Mouse (Mus musculus) layer of hippocampus, adult 11-12 months (tissue): ENCODE results near the gene Zan.
A peak's percentile ranks its signal among the peaks of the same experiment; 100 is the strongest.

ENCODE experiments used
- DNase-seq: peaks from one replicate; pipeline ENCODE4 v3.0.0; 2022; ENCODE audit warnings: low spot score

The Zan gene

GRCm38 (mm10) chr5:137476964-137477363 lies at the start of gene Zan:
Gene Zan (minus strand): TSS chr5:137477064.
- DNase-seq: no peak

GRCm38 (mm10) chr5:137526192-137526936 lies 49.5 kb upstream of the Zan start:
- DNase-seq: no peak

GRCm38 (mm10) chr5:137525511-137525910 lies 48.6 kb upstream of the Zan start:
- no peak for DNase-seq

GRCm38 (mm10) chr5:137524671-137525070 lies 47.8 kb upstream of the Zan start:
- no peak for DNase-seq

- DNase-seq: no peak
These were observed 47.3 kb upstream of the Zan start for GRCm38 (mm10) chr5:137524251-137524515.

- DNase-seq: no peak
These were observed 46.8 kb upstream of the Zan start for GRCm38 (mm10) chr5:137523396-137524250.

- DNase-seq: no peak
These were observed 45.8 kb upstream of the Zan start for GRCm38 (mm10) chr5:137522711-137523110.

- DNase-seq: no peak
These were observed 45.0 kb upstream of the Zan start for GRCm38 (mm10) chr5:137521861-137522260.

GRCm38 (mm10) chr5:137519691-137520550 lies 43.1 kb upstream of the Zan start:
- DNase-seq: no peak

- no peak for DNase-seq
These were observed 41.6 kb upstream of the Zan start, which contains the start of gene Gigyf1 for GRCm38 (mm10) chr5:137518436-137518835. Gene Gigyf1 (plus strand): TSS chr5:137518548.

- no peak for DNase-seq
These were observed 37.9 kb upstream of the Zan start for GRCm38 (mm10) chr5:137514811-137515210.

GRCm38 (mm10) chr5:137513951-137514721 lies 37.3 kb upstream of the Zan start:
- no peak for DNase-seq

- no peak for DNase-seq
These were observed 36.3 kb upstream of the Zan start for GRCm38 (mm10) chr5:137512847-137513794.

- DNase-seq: no peak
These were observed 34.8 kb upstream of the Zan start for GRCm38 (mm10) chr5:137511706-137512105.

GRCm38 (mm10) chr5:137510573-137511390 lies 33.9 kb upstream of the Zan start:
- no peak for DNase-seq

- DNase-seq: peak; percentile 83
These were observed 33.2 kb upstream of the Zan start for GRCm38 (mm10) chr5:137510014-137510501.

- DNase-seq: no peak
These were observed 27.2 kb upstream of the Zan start for GRCm38 (mm10) chr5:137504041-137504440.

GRCm38 (mm10) chr5:137502667-137503110 lies 25.8 kb upstream of the Zan start:
- DNase-seq: peak; percentile 81
